ENCODE assay signal across 20 mouse cellular contexts in genomic region chr8:26880177-26880576, GRCm38 (mm10).
A peak's percentile ranks its signal among the peaks of the same experiment; 100 is the strongest.
DNase-seq lines count a peak whose midpoint lies in the region; ATAC-seq and TF ChIP-seq lines count a peak whose summit lies in the region.
"Had no signal": no experiment of that assay in that cellular context is flagged by ENCODE, and none has a peak within 500 bp of the region (broad histone marks: within the 10 kb centered on the region; RNA-seq: fewer than 3 reads in every experiment).

No protein-coding gene starts in this region.

- no peak overlapping the region for H3K4me3 ChIP-seq in heart, postnatal 0 days (ENCODE audit: low read depth, low read length)
- no peak overlapping the region for H3K4me3 ChIP-seq in lung, postnatal 0 days (ENCODE audit: low read depth, low read length)
- no peak overlapping the region for H3K4me3 ChIP-seq in lung, adult 2 months (replicated peaks; ENCODE audit: extremely low read depth, low read depth, low read length)
- H3K4me3 ChIP-seq: forebrain, embryonic 13.5 days; hindbrain, embryonic 13.5 days had no signal

- H3K4me1 ChIP-seq in heart, postnatal 0 days (ENCODE audit: control insufficient read depth, insufficient read depth) = peaks cover 18% of the 10 kb centered on the region
- no peaks in the 10 kb centered on the region for H3K4me1 ChIP-seq in lung, postnatal 0 days (ENCODE audit: insufficient read depth, low read depth, low read length)
- H3K4me1 ChIP-seq in lung, adult 2 months (ENCODE audit: control insufficient read depth, insufficient read depth, low read length) = no peaks in the 10 kb centered on the region
- H3K4me1 ChIP-seq: forebrain, embryonic 13.5 days; hindbrain, embryonic 13.5 days had no signal

- no peak for TF ChIP-seq EP300 in heart, postnatal 0 days (IDR thresholded peaks at IDR 0.05; ENCODE audit: low read depth)
- peak; percentile 49; the same call in 1 of the 2 replicates for TF ChIP-seq EP300 in lung, postnatal 0 days (IDR thresholded peaks at IDR 0.05)

- H3K9ac ChIP-seq in heart, postnatal 0 days (replicated peaks; ENCODE audit: low read depth, low read length) = no peak overlapping the region
- H3K9ac ChIP-seq in lung, postnatal 0 days (replicated peaks; ENCODE audit: low read depth) = no peak overlapping the region
- H3K9ac ChIP-seq: forebrain, embryonic 13.5 days; hindbrain, embryonic 13.5 days; liver, embryonic 14.5 days had no signal

- no peaks in the 10 kb centered on the region for H3K9me3 ChIP-seq in heart, postnatal 0 days (replicated peaks; ENCODE audit: control insufficient read depth, low read length)
- no peaks in the 10 kb centered on the region for H3K9me3 ChIP-seq in lung, postnatal 0 days (ENCODE audit: low read length)
- H3K9me3 ChIP-seq: forebrain, embryonic 13.5 days; hindbrain, embryonic 13.5 days had no signal

- peak; percentile 21; the same call in 1 of the 2 replicates for ATAC-seq in heart, postnatal 0 days (ENCODE audit: insufficient read depth, low read depth)
- 0 out of 2 replicates have a peak, but pooled peaks have one; percentile 22 for ATAC-seq in lung, postnatal 0 days
- no peak for ATAC-seq in megakaryocyte-erythroid progenitor cell, adult 5-6 weeks (replicated peaks; ENCODE audit: low FRiP score, low TSS enrichment, poor library complexity, severe bottlenecking)
- ATAC-seq: forebrain, embryonic 13.5 days had no signal

- no peaks in the 10 kb centered on the region for H3K36me3 ChIP-seq in heart, postnatal 0 days (replicated peaks; ENCODE audit: control insufficient read depth, insufficient read depth, low read length)
- H3K36me3 ChIP-seq in lung, postnatal 0 days (ENCODE audit: insufficient read depth, low read length) = no peaks in the 10 kb centered on the region
- H3K36me3 ChIP-seq: hindbrain, embryonic 13.5 days had no signal

- no peak overlapping the region for H3K4me2 ChIP-seq in heart, postnatal 0 days (ENCODE audit: low read depth, low read length)
- no peak overlapping the region for H3K4me2 ChIP-seq in lung, postnatal 0 days (replicated peaks; ENCODE audit: low read depth, low read length)
- H3K4me2 ChIP-seq: forebrain, embryonic 13.5 days; hindbrain, embryonic 13.5 days; midbrain, embryonic 11.5 days had no signal

- no peak for TF ChIP-seq POLR2A in lung, adult 2 months (IDR thresholded peaks at IDR 0.05; ENCODE audit: borderline replicate concordance, extremely low read depth, low read depth, low read length)

- WGBS in heart, postnatal 0 days = 60% methylated on average over 7 of the region's 7 CpGs
- WGBS in lung, postnatal 0 days = 63% methylated on average over 7 of the region's 7 CpGs
- WGBS in lung, adult 2 months = 69% methylated on average over 7 of the region's 7 CpGs

- H3K27me3 ChIP-seq in heart, postnatal 0 days (ENCODE audit: control insufficient read depth, insufficient read depth, low read length) = no peaks in the 10 kb centered on the region
- H3K27me3 ChIP-seq in lung, postnatal 0 days (replicated peaks; ENCODE audit: insufficient read depth, low read length) = no peaks in the 10 kb centered on the region
- H3K27me3 ChIP-seq: forebrain, embryonic 13.5 days had no signal

- no peak for TF ChIP-seq CTCF in heart, postnatal 0 days (IDR thresholded peaks at IDR 0.05; ENCODE audit: low read depth)
- no peak for TF ChIP-seq CTCF in lung, postnatal 0 days (IDR thresholded peaks at IDR 0.05)
- no peak for TF ChIP-seq CTCF in lung, adult 2 months (IDR thresholded peaks at IDR 0.05; ENCODE audit: insufficient read depth, low read length)

- peak; percentile 20 for DNase-seq in embryo, embryonic 10 days (ENCODE audit: low spot score)
- DNase-seq in embryo, embryonic 11 days = no peak
- peak; percentile 29 for DNase-seq in heart, postnatal 0 days (ENCODE audit: low spot score)
- no peak for DNase-seq in heart, adult 9 months (ENCODE audit: low spot score in 2 of 2)
- peak; percentile 22 for DNase-seq in lung, postnatal 0 days (ENCODE audit: low spot score)
- DNase-seq in lung, adult 2 months = no peak
- DNase-seq: adrenal gland, adult 2 months; cerebellum, adult 2 months; cerebellum, postnatal 25 days; heart, postnatal 10 days; kidney, adult 8-10 months; kidney, postnatal 36 days; layer of hippocampus, postnatal 36 days; lung, postnatal 10 days; thymus, postnatal 14 days had no signal

- no peak overlapping the region for H3K27ac ChIP-seq in heart, postnatal 0 days (ENCODE audit: low read depth)
- no peak overlapping the region for H3K27ac ChIP-seq in lung, postnatal 0 days (ENCODE audit: low read length)
- H3K27ac ChIP-seq: forebrain, embryonic 13.5 days; hindbrain, embryonic 13.5 days; liver, embryonic 14.5 days had no signal

Comparison
In these comparisons a context has a peak if more than half of its experiments do, and no peak if none do; other contexts are left out.
1. DNase-seq: peak in embryo, embryonic 10 days (single experiment), heart, postnatal 0 days (single experiment) and lung, postnatal 0 days (single experiment); none in embryo, embryonic 11 days (single experiment), heart, adult 9 months (0 of 2) and lung, adult 2 months (single experiment).